Comparison of ENCODE assay signal across 21 mouse cellular contexts in genomic region chr3:88543174-88543573, GRCm38 (mm10). TPM values are rescaled to one million over a fixed set of nuclear protein-coding genes. Genes with fewer than 3 reads are reported as not detected.
DNase-seq lines count a peak whose midpoint lies in the region; ATAC-seq and TF ChIP-seq lines count a peak whose summit lies in the region.
"Had no signal": no experiment of that assay in that cellular context is flagged by ENCODE, and none has a peak within 500 bp of the region (broad histone marks: within the 10 kb centered on the region; RNA-seq: fewer than 3 reads in every experiment).

No protein-coding gene starts in this region.

- no peak overlapping the region for H3K4me2 ChIP-seq in hindbrain, postnatal 0 days (ENCODE audit: low read depth, low read length)
- H3K4me2 ChIP-seq in hindbrain, embryonic 11.5 days (replicated peaks; ENCODE audit: low read depth, low read length), result no peak overlapping the region
- H3K4me2 ChIP-seq in midbrain, embryonic 11.5 days, result no peak overlapping the region
- H3K4me2 ChIP-seq: heart, embryonic 12.5 days had no signal

- peaks cover 8% of the 10 kb centered on the region for H3K4me1 ChIP-seq in hindbrain, postnatal 0 days (ENCODE audit: insufficient read depth, low read length)
- H3K4me1 ChIP-seq in hindbrain, embryonic 11.5 days (replicated peaks; ENCODE audit: control insufficient read depth, insufficient read depth, low read length), result peaks cover 7% of the 10 kb centered on the region
- peaks cover 24% of the 10 kb centered on the region for H3K4me1 ChIP-seq in midbrain, embryonic 11.5 days (ENCODE audit: control insufficient read depth, insufficient read depth, low read length)
- H3K4me1 ChIP-seq in midbrain, embryonic 10.5 days, result peaks cover 54% of the 10 kb centered on the region
- H3K4me1 ChIP-seq in embryonic facial prominence, embryonic 10.5 days, result peaks cover 66% of the 10 kb centered on the region

- H3K4me3 ChIP-seq in hindbrain, postnatal 0 days (ENCODE audit: low read length), result no peak overlapping the region
- no peak overlapping the region for H3K4me3 ChIP-seq in hindbrain, embryonic 11.5 days (ENCODE audit: low read depth, low read length)
- no peak overlapping the region for H3K4me3 ChIP-seq in midbrain, embryonic 11.5 days (ENCODE audit: low read depth, low read length)
- no peak overlapping the region for H3K4me3 ChIP-seq in midbrain, embryonic 10.5 days
- no peak overlapping the region for H3K4me3 ChIP-seq in embryonic facial prominence, embryonic 10.5 days
- H3K4me3 ChIP-seq: forebrain, embryonic 10.5 days; gastrocnemius, adult 2 months; heart, embryonic 12.5 days; hindbrain, embryonic 10.5 days had no signal

- no peaks in the 10 kb centered on the region for H3K27me3 ChIP-seq in hindbrain, postnatal 0 days (ENCODE audit: insufficient read depth, low read length)
- H3K27me3 ChIP-seq in hindbrain, embryonic 11.5 days (ENCODE audit: control insufficient read depth, insufficient read depth, low read length), result no peaks in the 10 kb centered on the region
- no peaks in the 10 kb centered on the region for H3K27me3 ChIP-seq in midbrain, embryonic 11.5 days (ENCODE audit: control insufficient read depth, insufficient read depth, low read length)
- no peaks in the 10 kb centered on the region for H3K27me3 ChIP-seq in midbrain, embryonic 10.5 days (ENCODE audit: low read depth, poor library complexity, severe bottlenecking)
- H3K27me3 ChIP-seq in embryonic facial prominence, embryonic 10.5 days (replicated peaks; ENCODE audit: low read depth, poor library complexity, severe bottlenecking), result no peaks in the 10 kb centered on the region
- H3K27me3 ChIP-seq: heart, embryonic 12.5 days had no signal

- no peak for ATAC-seq in hindbrain, postnatal 0 days
- no peak for ATAC-seq in hindbrain, embryonic 11.5 days (ENCODE audit: low FRiP score)
- no peak for ATAC-seq in midbrain, embryonic 11.5 days (ENCODE audit: low FRiP score)
- ATAC-seq: CD4-positive, CD25-positive, alpha-beta regulatory T cell, adult 4 months had no signal

- TF ChIP-seq CTCF in hindbrain, postnatal 0 days (IDR thresholded peaks at IDR 0.05; ENCODE audit: low read depth), result no peak

- 81% methylated on average over 8 of the region's 8 CpGs for WGBS in hindbrain, postnatal 0 days
- 83% methylated on average over 8 of the region's 8 CpGs for WGBS in hindbrain, embryonic 11.5 days
- WGBS in midbrain, embryonic 11.5 days, result 90% methylated on average over 8 of the region's 8 CpGs
- WGBS in midbrain, embryonic 10.5 days, result 83% methylated on average over 8 of the region's 8 CpGs
- 83% methylated on average over 8 of the region's 8 CpGs for WGBS in embryonic facial prominence, embryonic 10.5 days

- H3K9ac ChIP-seq in hindbrain, postnatal 0 days (replicated peaks; ENCODE audit: low read length), result no peak overlapping the region
- H3K9ac ChIP-seq in hindbrain, embryonic 11.5 days (ENCODE audit: low read depth, low read length), result no peak overlapping the region
- no peak overlapping the region for H3K9ac ChIP-seq in midbrain, embryonic 11.5 days (ENCODE audit: low read length)
- H3K9ac ChIP-seq: heart, embryonic 12.5 days had no signal

- peak; percentile 34 for DNase-seq in cerebellum, adult 11-12 months
- no peak for DNase-seq in cerebellum, postnatal 10 days
- DNase-seq in hindbrain, postnatal 0 days (ENCODE audit: low spot score), result no peak
- DNase-seq in hindbrain, embryonic 11.5 days (ENCODE audit: low spot score), result no peak
- DNase-seq in midbrain, embryonic 11.5 days (ENCODE audit: low spot score, missing footprints), result peak; percentile 65
- no peak for DNase-seq in midbrain, embryonic 10.5 days (ENCODE audit: low spot score)
- peak; percentile 8 for DNase-seq in embryonic facial prominence, embryonic 10.5 days (ENCODE audit: low spot score)
- no peak for DNase-seq in right cerebral cortex, adult 2 months (ENCODE audit: low spot score in 2 of 2)
- DNase-seq: adrenal gland, adult 8-10 months; adrenal gland, postnatal 36 days; B cell, adult 2 months; cerebellum, adult 8-10 months; gastrocnemius, adult 2 months; gastrocnemius, postnatal 25 days had no signal

- H3K36me3 ChIP-seq in hindbrain, postnatal 0 days (ENCODE audit: insufficient read depth, low read length), result 0 out of 2 replicates have a peak, but pooled peaks cover 10% of the 10 kb centered on the region
- peaks cover 4% of the 10 kb centered on the region; the same call in 1 of the 2 replicates for H3K36me3 ChIP-seq in hindbrain, embryonic 11.5 days (ENCODE audit: control insufficient read depth, insufficient read depth, low read length)
- peaks cover 3% of the 10 kb centered on the region; the same call in 1 of the 2 replicates for H3K36me3 ChIP-seq in midbrain, embryonic 11.5 days (ENCODE audit: control insufficient read depth, insufficient read depth, low read length)
- peaks cover 28% of the 10 kb centered on the region for H3K36me3 ChIP-seq in midbrain, embryonic 10.5 days
- H3K36me3 ChIP-seq in embryonic facial prominence, embryonic 10.5 days (replicated peaks), result peaks cover 40% of the 10 kb centered on the region

- 0 out of 2 replicates have a peak overlapping the region, but pooled peaks have one; percentile 76 for H3K27ac ChIP-seq in hindbrain, postnatal 0 days
- H3K27ac ChIP-seq in hindbrain, embryonic 11.5 days (ENCODE audit: low read depth, low read length), result no peak overlapping the region
- no peak overlapping the region for H3K27ac ChIP-seq in midbrain, embryonic 11.5 days (ENCODE audit: low read depth, low read length)
- H3K27ac ChIP-seq in midbrain, embryonic 10.5 days (replicated peaks), result no peak overlapping the region
- no peak overlapping the region for H3K27ac ChIP-seq in embryonic facial prominence, embryonic 10.5 days (replicated peaks)
- H3K27ac ChIP-seq: forebrain, embryonic 10.5 days; gastrocnemius, adult 2 months; hindbrain, embryonic 10.5 days had no signal

- H3K9me3 ChIP-seq in hindbrain, postnatal 0 days (ENCODE audit: low read length), result no peaks in the 10 kb centered on the region
- no peaks in the 10 kb centered on the region for H3K9me3 ChIP-seq in hindbrain, embryonic 11.5 days (ENCODE audit: control insufficient read depth, low read length)
- no peaks in the 10 kb centered on the region for H3K9me3 ChIP-seq in midbrain, embryonic 11.5 days (ENCODE audit: control insufficient read depth, low read length)
- H3K9me3 ChIP-seq in midbrain, embryonic 10.5 days (replicated peaks), result no peaks in the 10 kb centered on the region
- H3K9me3 ChIP-seq in embryonic facial prominence, embryonic 10.5 days, result no peaks in the 10 kb centered on the region
- H3K9me3 ChIP-seq: forebrain, embryonic 10.5 days; G1E; heart, embryonic 12.5 days; hindbrain, embryonic 10.5 days had no signal

RNA-seq across cellular contexts. Expression of gene Rab25, which starts 4.9 kb away (rescaled TPM):
- total RNA-seq in hindbrain, postnatal 0 days (2014; rRNA removed), result not detected in 2 replicates
- polyA plus RNA-seq in hindbrain, postnatal 0 days (2015; fragmentation: Nextera tagmentation; extraction: Ambion mirVana), result 0.44 and 1.3 TPM in 2 replicates
- 1.1 and 1.8 TPM in 2 replicates for polyA plus RNA-seq in hindbrain, embryonic 11.5 days (2014; fragmentation: Nextera tagmentation; extraction: Ambion mirVana)
- polyA plus RNA-seq in midbrain, embryonic 11.5 days (2014; fragmentation: Nextera tagmentation; extraction: Ambion mirVana), result 0.25 and 0.86 TPM in 2 replicates
- polyA plus RNA-seq in midbrain, embryonic 10.5 days (2016; fragmentation: Nextera tagmentation; extraction: Ambion mirVana), result 0.49 and 0.79 TPM in 2 replicates
- polyA plus RNA-seq in embryonic facial prominence, embryonic 10.5 days (2016; fragmentation: Nextera tagmentation; extraction: Ambion mirVana), result 4.9 and 5.8 TPM in 2 replicates
- total RNA-seq: adrenal gland, adult 8-10 months; adrenal gland, postnatal 36 days; gastrocnemius, adult 2 months; gastrocnemius, postnatal 25 days; heart, adult 8-10 months; heart, postnatal 25 days had no signal
- polyA plus RNA-seq: CD4-positive, CD25-positive, alpha-beta regulatory T cell, adult 4 months had no signal

RNA-seq across cellular contexts. Expression of gene Lamtor2, which starts 9.7 kb away (rescaled TPM):
- 45.1 and 59.2 TPM in 2 replicates for total RNA-seq in hindbrain, postnatal 0 days (2014; rRNA removed)
- polyA plus RNA-seq in hindbrain, postnatal 0 days (2015; fragmentation: Nextera tagmentation; extraction: Ambion mirVana), result 189 and 198 TPM in 2 replicates
- 76.1 and 93.9 TPM in 2 replicates for polyA plus RNA-seq in hindbrain, embryonic 11.5 days (2014; fragmentation: Nextera tagmentation; extraction: Ambion mirVana)
- polyA plus RNA-seq in midbrain, embryonic 11.5 days (2014; fragmentation: Nextera tagmentation; extraction: Ambion mirVana), result 87.2 and 103 TPM in 2 replicates
- 175 and 192 TPM in 2 replicates for polyA plus RNA-seq in midbrain, embryonic 10.5 days (2016; fragmentation: Nextera tagmentation; extraction: Ambion mirVana)
- 158 and 161 TPM in 2 replicates for polyA plus RNA-seq in embryonic facial prominence, embryonic 10.5 days (2016; fragmentation: Nextera tagmentation; extraction: Ambion mirVana)

RNA-seq across cellular contexts. Expression of gene Ubqln4, which starts 10.4 kb away (rescaled TPM):
- total RNA-seq in hindbrain, postnatal 0 days (2014; rRNA removed), result 119 and 131 TPM in 2 replicates
- polyA plus RNA-seq in hindbrain, postnatal 0 days (2015; fragmentation: Nextera tagmentation; extraction: Ambion mirVana), result 29.4 and 29.8 TPM in 2 replicates
- 62.6 and 66.3 TPM in 2 replicates for polyA plus RNA-seq in hindbrain, embryonic 11.5 days (2014; fragmentation: Nextera tagmentation; extraction: Ambion mirVana)
- 72.4 and 73.0 TPM in 2 replicates for polyA plus RNA-seq in midbrain, embryonic 11.5 days (2014; fragmentation: Nextera tagmentation; extraction: Ambion mirVana)
- polyA plus RNA-seq in midbrain, embryonic 10.5 days (2016; fragmentation: Nextera tagmentation; extraction: Ambion mirVana), result 71.1 and 74.1 TPM in 2 replicates
- polyA plus RNA-seq in embryonic facial prominence, embryonic 10.5 days (2016; fragmentation: Nextera tagmentation; extraction: Ambion mirVana), result 68.6 and 77.9 TPM in 2 replicates

RNA-seq across cellular contexts. Expression of gene Mex3a, which starts 11.0 kb away (rescaled TPM):
- 52.3 and 54.5 TPM in 2 replicates for total RNA-seq in hindbrain, postnatal 0 days (2014; rRNA removed)
- polyA plus RNA-seq in hindbrain, postnatal 0 days (2015; fragmentation: Nextera tagmentation; extraction: Ambion mirVana), result 13.9 and 15.3 TPM in 2 replicates
- 45.9 and 51.9 TPM in 2 replicates for polyA plus RNA-seq in hindbrain, embryonic 11.5 days (2014; fragmentation: Nextera tagmentation; extraction: Ambion mirVana)
- 44.5 and 45.1 TPM in 2 replicates for polyA plus RNA-seq in midbrain, embryonic 11.5 days (2014; fragmentation: Nextera tagmentation; extraction: Ambion mirVana)
- 27.7 and 33.8 TPM in 2 replicates for polyA plus RNA-seq in midbrain, embryonic 10.5 days (2016; fragmentation: Nextera tagmentation; extraction: Ambion mirVana)
- 33.6 and 37.4 TPM in 2 replicates for polyA plus RNA-seq in embryonic facial prominence, embryonic 10.5 days (2016; fragmentation: Nextera tagmentation; extraction: Ambion mirVana)

RNA-seq across cellular contexts. Expression of gene Ssr2, which starts 32.5 kb away (rescaled TPM):
- 247 and 307 TPM in 2 replicates for total RNA-seq in hindbrain, postnatal 0 days (2014; rRNA removed)
- 209 and 210 TPM in 2 replicates for polyA plus RNA-seq in hindbrain, postnatal 0 days (2015; fragmentation: Nextera tagmentation; extraction: Ambion mirVana)
- polyA plus RNA-seq in hindbrain, embryonic 11.5 days (2014; fragmentation: Nextera tagmentation; extraction: Ambion mirVana), result 152 and 169 TPM in 2 replicates
- 154 and 157 TPM in 2 replicates for polyA plus RNA-seq in midbrain, embryonic 11.5 days (2014; fragmentation: Nextera tagmentation; extraction: Ambion mirVana)
- 201 and 207 TPM in 2 replicates for polyA plus RNA-seq in midbrain, embryonic 10.5 days (2016; fragmentation: Nextera tagmentation; extraction: Ambion mirVana)
- 229 and 231 TPM in 2 replicates for polyA plus RNA-seq in embryonic facial prominence, embryonic 10.5 days (2016; fragmentation: Nextera tagmentation; extraction: Ambion mirVana)

Comparison
In these comparisons a context has a peak if more than half of its experiments do, and no peak if none do; other contexts are left out.
1. DNase-seq: peak in cerebellum, adult 11-12 months (single experiment), midbrain, embryonic 11.5 days (single experiment) and embryonic facial prominence, embryonic 10.5 days (single experiment); none in cerebellum, postnatal 10 days (0 of 2), hindbrain, postnatal 0 days (single experiment), hindbrain, embryonic 11.5 days (single experiment), midbrain, embryonic 10.5 days (single experiment) and right cerebral cortex, adult 2 months (0 of 2).